Mouse (Mus musculus) MEL (cell line): ENCODE results near the gene Clec16a. TPM values are rescaled to one million over a fixed set of nuclear protein-coding genes. Genes with fewer than 3 reads are reported as not detected.

ENCODE experiments used
- DNase-seq: peaks from one replicate; pipeline ENCODE4 v3.0.0; 2011; ENCODE audit warnings: low read depth, low spot score
- H3K27ac ChIP-seq: 2 replicates; pipeline ENCODE4 v1.5.1; 2012; ENCODE audit warnings: low read depth, mild to moderate bottlenecking, control low read depth, low read length, moderate library complexity; ENCODE audit not compliant: control insufficient read depth
- H3K27me3 ChIP-seq, 2 experiments: fragments of 150-350 bp in 1 of 2; sonication (generic) in 1 of 2; 2 replicates each; pipeline ENCODE4 v1.6.1; 2012; ENCODE audit warnings: low read length in 2 of 2, mild to moderate bottlenecking in 2 of 2, improper control_type of control experiment in 1 of 2, moderate library complexity in 1 of 2; ENCODE audit not compliant: insufficient read depth in 2 of 2, control insufficient read depth in 1 of 2
- H3K36me3 ChIP-seq, 2 experiments: 2 replicates each; pipeline ENCODE4 v1.6.1; 2012 to 2014; ENCODE audit warnings: low read length in 2 of 2, improper control_type of control experiment in 1 of 2, inconsistent platforms in 1 of 2, mild to moderate bottlenecking in 1 of 2; ENCODE audit not compliant: insufficient read depth in 2 of 2, control insufficient read depth in 1 of 2
- H3K4me1 ChIP-seq, 2 experiments: fragments of 150-350 bp in 1 of 2; sonication (generic) in 1 of 2; 2 replicates each; pipeline ENCODE4 v1.6.1; 2012; ENCODE audit warnings: low read length in 2 of 2, improper control_type of control experiment in 1 of 2, mild to moderate bottlenecking in 1 of 2; ENCODE audit not compliant: insufficient read depth in 2 of 2, control insufficient read depth in 1 of 2
- H3K4me3 ChIP-seq, 2 experiments: fragments of 150-350 bp in 1 of 2; sonication (generic) in 1 of 2; 2 replicates each; pipeline ENCODE4 v1.5.1; 2012; ENCODE audit warnings: low read depth in 2 of 2, low read length in 2 of 2, mild to moderate bottlenecking in 2 of 2, moderate library complexity in 2 of 2, control low read depth in 1 of 2, improper control_type of control experiment in 1 of 2; ENCODE audit not compliant: control insufficient read depth in 1 of 2, insufficient read depth in 1 of 2
- H3K79me2 ChIP-seq: 2 replicates; pipeline ENCODE4 v1.6.1; 2012; ENCODE audit warnings: mild to moderate bottlenecking, low read length, moderate library complexity; ENCODE audit not compliant: control insufficient read depth, poor library complexity, insufficient read depth
- H3K9ac ChIP-seq: 2 replicates; pipeline ENCODE4 v1.6.1; 2012; ENCODE audit warnings: low read depth, mild to moderate bottlenecking, control low read depth, low read length, moderate library complexity; ENCODE audit not compliant: control insufficient read depth, poor library complexity, severe bottlenecking
- H3K9me3 ChIP-seq: fragments of 150-350 bp; sonication (generic); replicated peaks from 2 replicates; pipeline ENCODE4 v1.6.1; 2012; ENCODE audit warnings: mild to moderate bottlenecking, low read length, improper control_type of control experiment, moderate library complexity; ENCODE audit not compliant: insufficient read depth
- BHLHE40 ChIP-seq: IDR thresholded peaks from 2 replicates; pipeline ENCODE4 v1.6.1; 2012; ENCODE audit warnings: low read depth, mild to moderate bottlenecking, inconsistent platforms, low read length, improper control_type of control experiment, borderline replicate concordance
- CHD2 ChIP-seq: IDR thresholded peaks from 2 replicates; pipeline ENCODE4 v1.6.1; 2011; ENCODE audit warnings: low read length, improper control_type of control experiment
- CTCF ChIP-seq, 3 experiments: IDR thresholded peaks in 2 of 3; conservative IDR thresholded peaks in 1 of 3; 2 replicates each; pipeline ENCODE4 v1.5.1; 2011 to 2012; ENCODE audit warnings: low read length in 3 of 3, low read depth in 2 of 3, mild to moderate bottlenecking in 2 of 3, improper control_type of control experiment in 1 of 3, inconsistent platforms in 1 of 3, mixed read lengths in 1 of 3, moderate library complexity in 1 of 3; ENCODE audit not compliant: control insufficient read depth in 1 of 3, insufficient read depth in 1 of 3, poor library complexity in 1 of 3, severe bottlenecking in 1 of 3
- GABPA ChIP-seq: IDR thresholded peaks from 2 replicates; pipeline ENCODE4 v1.6.1; 2012; ENCODE audit warnings: low read depth, mild to moderate bottlenecking, inconsistent platforms, low read length, improper control_type of control experiment, moderate library complexity
- MAZ ChIP-seq: IDR thresholded peaks from 2 replicates; pipeline ENCODE4 v1.6.1; 2012; ENCODE audit warnings: low read depth, mild to moderate bottlenecking, inconsistent platforms, low read length, improper control_type of control experiment
- MEF2A ChIP-seq: IDR thresholded peaks from 2 replicates; pipeline ENCODE4 v1.6.1; 2014; ENCODE audit warnings: low read depth, mild to moderate bottlenecking, inconsistent platforms, low read length, improper control_type of control experiment; ENCODE audit not compliant: poor library complexity, insufficient replicate concordance, severe bottlenecking; ENCODE audit errors: extremely low read depth
- POLR2AphosphoS5 ChIP-seq: IDR thresholded peaks from 2 replicates; pipeline ENCODE4 v1.6.1; 2012; ENCODE audit warnings: low read depth, borderline replicate concordance, mild to moderate bottlenecking, inconsistent platforms, low read length, moderate library complexity, mixed read lengths
- UBTF ChIP-seq: IDR thresholded peaks from 2 replicates; pipeline ENCODE4 v1.6.1; 2012; ENCODE audit warnings: low read depth, mild to moderate bottlenecking, inconsistent platforms, low read length, improper control_type of control experiment, moderate library complexity, borderline replicate concordance; ENCODE audit not compliant: insufficient read depth
- USF1 ChIP-seq: IDR thresholded peaks from 2 replicates; pipeline ENCODE4 v1.6.1; 2014; ENCODE audit warnings: low read depth, mild to moderate bottlenecking, inconsistent platforms, low read length, improper control_type of control experiment, moderate library complexity
- ZKSCAN1 ChIP-seq: IDR thresholded peaks from 2 replicates; pipeline ENCODE4 v1.6.1; 2012; ENCODE audit warnings: low read depth, mild to moderate bottlenecking, inconsistent platforms, low read length, improper control_type of control experiment, moderate library complexity
- polyA plus RNA-seq, 2 experiments: library from polyadenylated mRNA; stranded (reverse) in 1 of 2; unstranded in 1 of 2; fragments of >175 nt in 1 of 2; fragments of >200 nt in 1 of 2; gene quantifications; 2 replicates each; pipeline versions ENCODE4 v1.2.1 to v1.2.4; 2012; ENCODE audit warnings: low replicate concordance in 2 of 2, low read depth in 1 of 2; ENCODE audit not compliant: insufficient read length in 2 of 2, insufficient read depth in 1 of 2, missing spikeins in 1 of 2
- total RNA-seq: library from RNA; depleted of rRNA; stranded (reverse); fragments of 300-350 nt; gene quantifications from 2 replicates; pipeline ENCODE4 v1.2.3, GENCODE M21; 2012

Clec16a gene
- total and polyA plus RNA-seq, 3 experiments = 10.4 to 49.3 (median 22.1) TPM

DNA sequence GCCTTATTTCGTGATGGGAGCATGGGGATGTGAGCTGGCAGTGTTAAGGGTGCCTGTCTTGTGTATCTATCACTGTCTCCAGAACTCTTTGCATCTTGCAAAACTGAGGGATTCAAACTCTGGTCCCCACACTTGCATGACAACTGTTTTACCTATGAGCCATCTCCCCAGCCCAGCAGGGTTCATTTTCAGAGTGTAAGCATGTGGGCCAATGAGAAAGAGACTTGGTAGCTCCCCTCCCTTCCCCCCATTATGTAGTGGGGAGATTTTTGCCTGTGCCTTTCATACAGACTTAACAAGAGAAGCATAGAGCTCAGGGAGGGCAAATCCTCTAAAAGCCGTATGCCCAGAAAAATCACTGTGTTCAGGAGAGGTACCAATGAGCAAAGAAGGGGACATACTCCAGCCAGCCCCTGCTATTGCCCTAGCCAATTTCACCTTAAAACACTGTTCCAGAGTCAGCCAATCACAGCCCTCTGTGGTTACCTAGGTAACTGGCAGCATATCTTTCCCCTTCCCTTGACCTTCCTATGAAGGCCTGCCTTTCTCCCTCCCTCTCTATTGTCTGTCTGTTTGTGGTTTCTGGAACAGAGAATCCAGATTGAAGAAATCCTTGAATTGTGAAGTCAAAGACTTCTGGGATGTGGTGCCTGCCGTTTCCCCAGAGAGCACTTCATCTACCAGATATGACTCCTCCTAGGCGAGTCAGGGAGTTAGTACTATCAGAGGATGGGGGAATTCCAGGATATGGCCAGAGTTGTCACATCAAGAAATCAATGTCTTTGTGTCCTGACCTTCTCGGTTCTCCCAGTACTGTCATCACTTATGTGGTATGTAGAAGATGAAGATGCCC is 55.0 kb downstream of the Clec16a start:
- no peak for DNase-seq
- Histone ChIP-seq H3K36me3 (peaks cover 0 to 2% of the 10 kb centered on the region in 2 experiments; a peak in 1 of 4 replicates), H3K27me3 (no peaks in the 10 kb centered on the region), H3K79me2 (no peaks in the 10 kb centered on the region), H3K9ac (no peak overlapping the region), H3K4me1 (no peaks in the 10 kb centered on the region), H3K4me3 (no peak overlapping the region), H3K27ac (no peak overlapping the region), H3K9me3 (no peaks in the 10 kb centered on the region)
- no peak for TF ChIP-seq USF1
- TF ChIP-seq GABPA = no peak
- TF ChIP-seq UBTF = no peak

DNA sequence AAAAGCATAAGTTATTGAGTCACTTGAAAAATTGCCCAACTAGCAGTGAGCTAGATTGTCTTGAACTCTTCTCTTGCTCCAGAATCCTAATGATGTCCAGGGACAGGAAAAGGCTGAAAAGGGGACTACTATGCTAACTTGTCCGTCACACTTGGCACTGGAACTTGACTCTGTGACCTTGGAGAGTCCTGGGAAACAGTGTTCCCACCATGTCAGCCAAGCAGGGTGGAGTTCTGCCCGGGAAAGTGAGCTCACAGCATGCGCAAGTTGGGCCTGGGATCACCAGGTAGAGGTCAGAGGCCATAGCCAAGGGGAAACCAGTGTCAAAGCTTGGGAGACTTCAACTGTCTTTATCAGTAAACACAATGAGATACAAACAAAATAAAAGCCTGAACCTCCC is 62.7 kb downstream of the Clec16a start:
- TF ChIP-seq POLR2AphosphoS5 (no peak), MAZ (no peak), UBTF (no peak), CTCF (IDR thresholded peaks at IDR 0.05 in 2 of 3, conservative IDR thresholded peaks at IDR 0.05 in 1 of 3; ENCODE audit: control insufficient read depth in 1 of 3, insufficient read depth in 1 of 3, low read depth in 2 of 3, low read length in 3 of 3, poor library complexity in 1 of 3, severe bottlenecking in 1 of 3) (no peak)
- H3K9me3 ChIP-seq = no peaks in the 10 kb centered on the region
- no peaks in the 10 kb centered on the region for H3K27me3 ChIP-seq
- no peaks in the 10 kb centered on the region for H3K79me2 ChIP-seq
- peaks cover 0 to 2% of the 10 kb centered on the region in 2 experiments; a peak in 1 of 4 replicates for H3K36me3 ChIP-seq
- no peak overlapping the region for H3K9ac ChIP-seq
- DNase-seq = no peak
- H3K4me1 ChIP-seq = no peaks in the 10 kb centered on the region
- H3K4me3 ChIP-seq = no peak overlapping the region
- no peak overlapping the region for H3K27ac ChIP-seq

DNA sequence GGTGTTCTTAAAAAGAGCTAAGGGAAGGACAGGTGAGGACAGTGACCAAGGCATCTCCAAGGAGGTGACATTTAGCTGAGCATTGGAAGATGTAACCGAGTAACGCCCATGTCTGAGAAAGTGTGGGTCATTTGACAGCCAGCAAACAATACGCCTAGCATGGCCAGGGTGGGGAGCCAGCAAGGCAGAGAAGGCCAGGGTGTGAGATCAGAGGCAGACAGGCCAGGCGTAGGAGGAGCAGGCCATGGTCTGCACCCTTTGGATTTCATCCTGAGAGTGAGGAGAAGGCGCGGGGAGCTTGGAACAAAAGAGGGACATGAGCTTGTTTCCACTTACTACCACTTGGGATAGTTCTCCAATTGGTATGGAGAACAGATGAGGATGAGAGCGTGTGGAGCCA is 64.8 kb downstream of the Clec16a start:
- no peak overlapping the region for H3K27ac ChIP-seq
- no peak for DNase-seq
- no peaks in the 10 kb centered on the region for H3K27me3 ChIP-seq
- no peaks in the 10 kb centered on the region for H3K79me2 ChIP-seq
- TF ChIP-seq BHLHE40 = no peak
- no peak for TF ChIP-seq ZKSCAN1
- no peak for TF ChIP-seq MEF2A
- TF ChIP-seq CHD2 = no peak
- TF ChIP-seq GABPA = no peak
- TF ChIP-seq MAZ = no peak
- no peaks in the 10 kb centered on the region for H3K9me3 ChIP-seq
- H3K4me1 ChIP-seq = no peaks in the 10 kb centered on the region
- no peak overlapping the region for H3K9ac ChIP-seq
- no peaks in the 10 kb centered on the region; a peak in 1 of 4 replicates for H3K36me3 ChIP-seq
- H3K4me3 ChIP-seq = no peak overlapping the region
